Mouse (Mus musculus): ENCODE data around the gene Ccdc85c. TPM values are rescaled to one million over a fixed set of nuclear protein-coding genes. Genes with fewer than 3 reads are reported as not detected.

Ccdc85c gene
- polyA plus RNA-seq, 1 experiment, result 3.4 TPM

GRCm38 (mm10) chr12:108286381-108286780 is 11.2 kb upstream of the Ccdc85c start:
- Histone ChIP-seq H3K36me3 (ENCODE audit: control insufficient read depth, insufficient read depth, low read length) (no peaks in the 10 kb centered on the region), H3K4me3 (ENCODE audit: extremely low read depth, insufficient read depth, insufficient read length) (no peak overlapping the region), H3K4me1 (ENCODE audit: control insufficient read depth, insufficient read depth, insufficient read length) (no peaks in the 10 kb centered on the region), H3K27ac (ENCODE audit: insufficient read depth, low read length) (no peak overlapping the region), H3K27me3 (ENCODE audit: control insufficient read depth, insufficient read depth, low read length) (no peaks in the 10 kb centered on the region)
- 86% methylated on average over 4 of the region's 4 CpGs for WGBS
- TF ChIP-seq CTCF (IDR thresholded peaks at IDR 0.05; ENCODE audit: extremely low read depth, insufficient read depth, insufficient read length, insufficient replicate concordance) (no peak), POLR2A (IDR thresholded peaks at IDR 0.05; ENCODE audit: low read depth, low read length) (no peak)
- no peak for DNase-seq (ENCODE audit: low read depth in 1 of 2, low spot score in 2 of 2)

- TF ChIP-seq CTCF (IDR thresholded peaks at IDR 0.05; ENCODE audit: extremely low read depth, insufficient read depth, insufficient read length, insufficient replicate concordance) (no peak), POLR2A (IDR thresholded peaks at IDR 0.05; ENCODE audit: low read depth, low read length) (no peak)
- WGBS, result 67% methylated on average over 11 of the region's 11 CpGs
Observed at GRCm38 (mm10) chr12:108285225-108286011, 10.2 kb upstream of the Ccdc85c start.

GRCm38 (mm10) chr12:108284455-108285224 is 9.4 kb upstream of the Ccdc85c start:
- H3K27ac ChIP-seq (ENCODE audit: insufficient read depth, low read length), result no peak overlapping the region
- H3K4me1 ChIP-seq (ENCODE audit: control insufficient read depth, insufficient read depth, insufficient read length), result no peaks in the 10 kb centered on the region
- TF ChIP-seq POLR2A (IDR thresholded peaks at IDR 0.05; ENCODE audit: low read depth, low read length), result no peak
- no peak for TF ChIP-seq CTCF (IDR thresholded peaks at IDR 0.05; ENCODE audit: extremely low read depth, insufficient read depth, insufficient read length, insufficient replicate concordance)
- H3K36me3 ChIP-seq (ENCODE audit: control insufficient read depth, insufficient read depth, low read length), result no peaks in the 10 kb centered on the region
- no peak overlapping the region for H3K4me3 ChIP-seq (ENCODE audit: extremely low read depth, insufficient read depth, insufficient read length)
- no peaks in the 10 kb centered on the region for H3K27me3 ChIP-seq (ENCODE audit: control insufficient read depth, insufficient read depth, low read length)
- no peak for DNase-seq (ENCODE audit: low read depth in 1 of 2, low spot score in 2 of 2)
- 69% methylated on average over 14 of the region's 14 CpGs for WGBS

More at GRCm38 (mm10) chr12:108285225-108286011, 10.2 kb upstream of the Ccdc85c start:
- DNase-seq (ENCODE audit: low read depth in 1 of 2, low spot score in 2 of 2), result no peak
- Histone ChIP-seq H3K4me1 (ENCODE audit: control insufficient read depth, insufficient read depth, insufficient read length) (no peaks in the 10 kb centered on the region), H3K4me3 (ENCODE audit: extremely low read depth, insufficient read depth, insufficient read length) (no peak overlapping the region), H3K27me3 (ENCODE audit: control insufficient read depth, insufficient read depth, low read length) (no peaks in the 10 kb centered on the region), H3K36me3 (ENCODE audit: control insufficient read depth, insufficient read depth, low read length) (no peaks in the 10 kb centered on the region), H3K27ac (ENCODE audit: insufficient read depth, low read length) (no peak overlapping the region)

GRCm38 (mm10) chr12:108278221-108278918 is 3.1 kb upstream of the Ccdc85c start:
- no peaks in the 10 kb centered on the region for H3K36me3 ChIP-seq (ENCODE audit: control insufficient read depth, insufficient read depth, low read length)
- 81% methylated on average over 15 of the region's 15 CpGs for WGBS
- no peak overlapping the region for H3K4me3 ChIP-seq (ENCODE audit: extremely low read depth, insufficient read depth, insufficient read length)
- no peaks in the 10 kb centered on the region; the same call in none of the 2 replicates for H3K4me1 ChIP-seq (ENCODE audit: control insufficient read depth, insufficient read depth, insufficient read length)
- no peak for DNase-seq (ENCODE audit: low read depth in 1 of 2, low spot score in 2 of 2)
- no peak for TF ChIP-seq POLR2A (IDR thresholded peaks at IDR 0.05; ENCODE audit: low read depth, low read length)
- no peak for TF ChIP-seq CTCF (IDR thresholded peaks at IDR 0.05; ENCODE audit: extremely low read depth, insufficient read depth, insufficient read length, insufficient replicate concordance)
- H3K27ac ChIP-seq (ENCODE audit: insufficient read depth, low read length), result no peak overlapping the region
- peaks cover 14% of the 10 kb centered on the region for H3K27me3 ChIP-seq (ENCODE audit: control insufficient read depth, insufficient read depth, low read length)

- WGBS, result 24% methylated on average over 12 of the region's 12 CpGs
- Histone ChIP-seq H3K27me3 (ENCODE audit: control insufficient read depth, insufficient read depth, low read length) (peaks cover 14% of the 10 kb centered on the region), H3K36me3 (ENCODE audit: control insufficient read depth, insufficient read depth, low read length) (no peaks in the 10 kb centered on the region), H3K27ac (ENCODE audit: insufficient read depth, low read length) (no peak overlapping the region), H3K4me3 (ENCODE audit: extremely low read depth, insufficient read depth, insufficient read length) (no peak overlapping the region), H3K4me1 (ENCODE audit: control insufficient read depth, insufficient read depth, insufficient read length) (no peaks in the 10 kb centered on the region; the same call in none of the 2 replicates)
- DNase-seq (ENCODE audit: low read depth in 1 of 2, low spot score in 2 of 2), result no peak
- TF ChIP-seq POLR2A (IDR thresholded peaks at IDR 0.05; ENCODE audit: low read depth, low read length), result no peak
- no peak for TF ChIP-seq CTCF (IDR thresholded peaks at IDR 0.05; ENCODE audit: extremely low read depth, insufficient read depth, insufficient read length, insufficient replicate concordance)
Observed at GRCm38 (mm10) chr12:108277341-108277841, 2.2 kb upstream of the Ccdc85c start.
